Mouse (Mus musculus) left cerebral cortex, adult 8-10 months (tissue): ENCODE data around the gene Ptpn9. TPM values are rescaled to one million over a fixed set of nuclear protein-coding genes. Genes with fewer than 3 reads are reported as not detected.
A peak's percentile ranks its signal among the peaks of the same experiment; 100 is the strongest.

Experiments
- DNase-seq, 2 experiments: peaks; one replicate each; pipeline ENCODE4 v3.0.0; 2022; ENCODE audit warnings: low spot score in 2 of 2
- total RNA-seq, 4 experiments: library from RNA; stranded (reverse); gene quantifications; 2 replicates each; pipeline ENCODE4 v1.2.4; 2022

Ptpn9 gene
- total RNA-seq, 4 experiments from 2014 or later: 24.8 to 30.6 (median 25.6) TPM

DNA sequence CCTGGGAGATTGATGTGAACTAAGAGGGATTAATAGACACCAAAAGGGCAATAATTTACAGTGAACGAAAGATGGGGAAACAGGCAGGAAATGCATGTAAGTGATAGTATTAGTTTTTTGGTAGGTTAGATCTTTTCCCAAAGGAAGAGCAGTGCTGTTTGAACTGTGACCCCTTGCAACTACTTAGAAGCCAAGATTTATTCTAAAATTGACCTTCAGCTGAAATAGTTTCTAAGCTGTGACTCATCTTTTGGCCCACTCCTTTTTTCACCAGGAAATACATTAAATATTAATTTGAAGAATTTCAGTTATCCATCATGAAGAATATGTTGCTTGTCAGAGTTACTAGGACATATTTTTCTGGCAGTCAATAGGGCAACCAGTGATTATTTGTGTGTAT is 19.0 kb downstream of the Ptpn9 start:
- DNase-seq: no peak

- DNase-seq: no peak
Observed at GRCm38 (mm10) chr9:57014766-57015165, 20.0 kb downstream of the Ptpn9 start.

DNA sequence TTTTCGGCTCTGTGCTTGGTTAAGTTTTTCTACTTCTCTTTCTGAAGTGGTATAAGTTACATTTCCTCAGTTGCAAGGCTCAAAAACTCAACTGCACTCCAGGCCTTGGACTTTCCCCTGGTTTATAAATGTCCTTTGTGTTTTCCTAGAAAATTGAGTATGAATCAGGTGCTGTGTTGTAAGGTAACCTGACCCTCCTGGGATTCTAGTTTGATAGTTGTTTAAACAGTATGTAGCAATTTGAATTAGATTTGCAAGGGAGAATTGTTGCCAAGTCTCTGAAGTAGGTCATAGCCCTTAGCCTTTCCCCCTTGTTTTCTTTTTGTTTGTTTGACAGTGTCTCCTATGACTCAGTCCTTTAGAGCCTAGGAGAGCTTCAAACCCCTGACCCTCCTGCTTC is 22.9 kb downstream of the Ptpn9 start:
- no peak for DNase-seq

GRCm38 (mm10) chr9:57031756-57032155 is 37.0 kb downstream of the Ptpn9 start:
- peak; percentile 8 to 74 for DNase-seq

DNA sequence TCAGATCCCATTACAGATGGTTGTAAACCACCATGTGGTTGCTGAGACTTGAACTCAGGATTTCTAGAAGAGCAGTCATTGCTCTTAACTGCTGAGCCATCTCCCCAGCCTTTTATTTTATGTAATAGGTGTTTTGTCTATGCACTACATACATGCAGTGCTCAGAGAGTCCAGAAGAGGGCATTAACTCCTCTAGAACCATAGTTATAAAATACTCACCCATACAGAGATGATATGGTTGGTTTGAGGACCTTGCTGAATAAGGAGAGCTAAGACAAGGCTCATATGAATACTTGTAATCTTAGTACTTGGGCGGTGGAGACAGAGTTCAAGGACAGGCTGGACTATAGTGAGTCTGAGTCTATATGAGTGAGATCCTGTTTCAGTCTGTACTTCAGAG is 61.5 kb downstream of the Ptpn9 start:
- no peak for DNase-seq

DNA sequence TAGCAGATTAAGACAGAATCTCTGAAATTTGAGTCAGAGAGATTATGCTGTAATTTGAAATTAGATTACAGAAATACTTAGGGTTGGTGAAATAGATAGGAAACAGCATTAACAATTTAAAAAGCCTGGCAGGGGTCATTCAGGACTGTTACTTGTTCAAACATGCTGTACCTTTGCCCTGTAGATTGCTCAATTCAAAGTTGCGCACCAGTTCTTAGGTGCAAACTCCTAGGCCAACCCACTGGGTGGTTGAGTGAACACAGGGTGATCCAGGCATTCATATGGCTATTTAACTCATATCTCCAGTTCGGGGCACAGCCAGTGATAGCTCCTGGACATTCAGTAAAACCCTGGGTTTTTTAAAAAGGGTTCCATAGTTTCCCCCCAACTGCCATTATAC is 69.4 kb downstream of the Ptpn9 start:
- DNase-seq: no peak

- no peak for DNase-seq
Observed at GRCm38 (mm10) chr9:57068266-57068665, 73.5 kb downstream of the Ptpn9 start.

- no peak for DNase-seq
Observed at GRCm38 (mm10) chr9:57070262-57070661, 75.5 kb downstream of the Ptpn9 start.

DNA sequence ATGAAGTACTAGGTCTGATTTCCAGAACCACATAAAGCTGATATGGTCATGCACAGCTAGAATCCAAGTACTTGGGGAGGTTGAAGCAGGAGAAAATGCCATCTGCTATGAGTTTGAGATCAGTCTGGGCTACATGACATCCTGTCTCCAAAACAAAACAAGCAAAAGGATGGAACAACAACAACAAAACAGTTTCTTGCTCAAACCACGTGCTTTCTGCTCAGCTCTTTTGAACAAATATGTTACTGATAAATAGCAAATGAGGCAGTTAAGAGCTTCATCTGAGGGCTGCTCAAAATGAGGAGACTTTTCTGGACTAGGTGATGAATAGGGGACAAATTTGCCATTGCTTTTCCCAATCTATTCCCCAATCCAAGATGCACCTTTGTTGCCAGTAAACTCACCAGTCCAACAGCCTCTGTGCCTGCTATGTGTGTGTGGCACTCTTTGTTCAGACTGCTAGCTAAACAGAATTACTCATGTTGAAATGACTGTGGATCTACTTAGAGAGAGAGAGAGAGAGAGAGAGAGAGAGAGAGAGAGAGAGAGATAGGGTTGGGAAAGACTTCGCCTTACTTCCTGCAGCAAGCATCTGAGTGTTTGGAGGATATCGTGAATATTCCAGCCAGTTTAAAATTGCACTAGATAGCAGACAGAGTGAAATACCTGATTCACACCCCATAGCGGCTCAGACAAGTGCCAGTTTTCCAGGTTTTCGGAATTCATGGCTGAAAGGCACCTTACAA is 76.2 kb downstream of the Ptpn9 start:
- no peak for DNase-seq

DNA sequence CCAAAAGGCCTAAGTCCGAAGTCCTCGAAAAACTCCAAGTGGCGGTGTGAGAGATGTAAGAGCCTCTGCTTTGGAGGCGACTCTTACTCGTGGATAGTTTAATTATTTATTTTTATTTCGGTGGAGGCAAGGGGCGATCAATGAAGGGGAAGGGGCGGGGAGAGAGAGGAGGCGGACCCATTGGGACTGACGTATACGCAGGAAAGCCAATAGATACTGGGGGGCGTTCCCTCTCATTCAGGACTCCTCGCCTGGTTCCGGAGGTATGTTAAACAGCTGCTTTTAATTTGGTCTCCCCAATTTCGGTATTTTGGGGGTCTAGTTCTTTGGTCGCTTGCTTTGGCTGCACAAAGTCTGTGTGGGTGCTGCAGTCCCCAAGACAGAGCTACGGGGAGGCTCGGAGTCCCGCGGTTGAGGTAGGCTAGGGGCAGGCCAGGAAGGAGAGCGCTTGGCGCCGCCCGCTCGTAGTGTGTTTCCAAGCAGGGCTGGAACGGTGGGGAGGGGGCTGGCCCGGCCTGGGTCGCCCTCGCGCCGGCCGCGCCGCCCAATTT is 77.2 kb downstream of the Ptpn9 start, which contains the start of gene Sin3a:
Sin3a (plus strand) TSS at position 240 of the 551 bp plus-strand sequence.
- DNase-seq: peak; percentile 55 to 56

DNA sequence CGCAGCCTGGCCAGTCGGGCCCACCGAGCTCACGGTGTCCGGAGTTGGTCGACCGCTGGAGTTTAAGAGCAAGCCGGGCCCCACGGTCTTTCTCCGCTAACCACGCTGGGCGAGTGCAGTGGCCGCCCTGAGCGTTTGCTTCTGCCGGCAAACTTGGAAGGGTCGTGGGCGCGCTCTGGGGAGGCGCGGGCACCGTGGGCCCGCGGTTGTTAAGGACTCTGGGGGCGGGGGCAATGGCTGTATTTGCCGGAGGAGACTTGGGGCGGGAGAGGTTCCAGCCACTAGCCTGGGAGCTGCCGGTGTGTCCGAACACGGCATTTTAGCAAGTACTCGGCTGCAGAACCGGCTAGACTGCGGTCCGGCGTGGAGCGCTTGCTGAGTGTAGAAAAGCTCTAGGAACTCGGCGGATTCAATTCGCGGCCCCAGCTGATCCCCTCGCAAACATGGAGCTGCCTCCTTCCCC is 77.8 kb downstream of the Ptpn9 start:
- no peak for DNase-seq

- peak; percentile 81 to 99 for DNase-seq
Observed at GRCm38 (mm10) chr9:57072989-57073789, 78.5 kb downstream of the Ptpn9 start.

GRCm38 (mm10) chr9:57073790-57074094 is 79.0 kb downstream of the Ptpn9 start:
- DNase-seq: no peak

- peak in 1 of 2 experiments; percentile 21 for DNase-seq
Observed at GRCm38 (mm10) chr9:57074171-57074821, 79.6 kb downstream of the Ptpn9 start.

DNA sequence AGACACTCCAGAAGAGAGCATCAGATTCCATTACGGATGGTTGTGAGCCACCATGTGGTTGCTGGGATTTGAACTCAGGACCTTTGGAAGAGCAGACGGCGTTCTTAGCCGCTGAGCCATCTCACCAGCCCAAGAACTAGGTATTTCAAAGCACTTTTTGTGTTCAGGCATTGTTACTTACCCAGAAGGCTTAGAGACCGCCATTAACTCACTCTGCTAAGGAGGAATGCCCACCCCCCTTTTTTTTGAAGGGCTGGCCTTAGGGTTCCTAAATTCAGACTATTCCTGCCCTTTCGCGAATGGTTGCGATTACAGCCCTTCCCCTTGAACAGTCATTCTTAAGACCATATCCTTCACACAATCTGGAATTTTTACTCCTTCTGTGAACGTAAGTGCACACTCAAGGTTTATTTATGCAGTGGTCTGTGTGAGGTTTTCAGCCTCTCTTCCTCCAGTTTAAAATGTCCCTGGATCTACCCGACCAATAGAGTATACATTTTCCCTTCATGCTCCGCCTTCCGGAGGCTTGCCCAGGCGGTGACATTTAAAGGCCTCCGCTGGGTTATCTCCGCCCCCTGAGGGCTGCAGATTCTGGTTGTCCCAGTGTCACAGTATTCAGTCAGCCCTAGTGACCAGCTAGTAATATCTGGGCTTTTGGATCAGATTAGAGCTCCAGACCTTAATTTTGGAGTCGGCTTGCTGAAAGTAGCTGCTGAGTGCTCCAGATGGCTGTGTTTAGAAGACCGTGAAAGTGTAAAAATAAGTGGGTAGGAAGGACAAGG is 80.3 kb downstream of the Ptpn9 start:
- DNase-seq: peak in 1 of 2 experiments; percentile 50

DNA sequence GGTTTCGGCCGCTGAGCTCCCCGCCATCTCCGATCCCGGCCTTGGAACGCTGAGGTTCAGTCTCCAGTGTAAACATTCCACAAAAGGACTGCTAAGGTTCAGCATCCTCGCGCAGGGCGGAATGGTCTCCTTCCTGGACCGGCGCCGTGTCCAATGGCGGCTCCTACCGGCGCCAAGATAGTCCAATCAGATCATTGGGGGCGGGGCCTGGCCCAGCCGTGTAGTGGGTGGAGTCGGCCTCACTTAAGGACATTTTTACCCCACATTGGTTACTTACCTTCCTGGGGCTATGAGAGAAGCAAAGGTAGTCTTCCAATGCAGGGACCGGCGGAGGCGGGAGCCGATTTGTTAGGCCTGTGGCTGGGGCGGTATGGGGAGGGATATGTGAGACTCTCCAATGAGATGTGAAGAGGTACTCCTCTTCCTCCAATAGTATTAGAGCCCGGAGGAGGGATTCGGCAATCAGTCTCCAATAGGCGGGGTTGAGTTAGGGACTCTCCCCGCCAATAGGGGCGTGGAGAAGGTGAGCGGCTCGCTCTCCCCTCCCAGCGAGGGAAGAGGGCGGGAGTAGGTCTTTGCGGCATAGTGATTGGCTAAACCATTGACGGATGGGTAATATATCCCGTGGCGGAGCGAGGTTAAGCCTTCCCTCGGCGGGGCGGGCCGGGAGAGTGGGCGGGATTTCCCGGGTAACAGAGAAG is 81.1 kb downstream of the Ptpn9 start:
- peak; percentile 93 to 99 for DNase-seq

- DNase-seq: peak; percentile 76 to 91
Observed at GRCm38 (mm10) chr9:57076701-57077660, 82.3 kb downstream of the Ptpn9 start.

- no peak for DNase-seq
Observed at GRCm38 (mm10) chr9:57082236-57082635, 87.5 kb downstream of the Ptpn9 start.
